Mouse (Mus musculus): ENCODE results near the gene Baz2b. TPM values are rescaled to one million over a fixed set of nuclear protein-coding genes. Genes with fewer than 3 reads are reported as not detected.

Gene Baz2b
- polyA plus RNA-seq, 1 experiment from 2014 or later: 108 TPM

DNA sequence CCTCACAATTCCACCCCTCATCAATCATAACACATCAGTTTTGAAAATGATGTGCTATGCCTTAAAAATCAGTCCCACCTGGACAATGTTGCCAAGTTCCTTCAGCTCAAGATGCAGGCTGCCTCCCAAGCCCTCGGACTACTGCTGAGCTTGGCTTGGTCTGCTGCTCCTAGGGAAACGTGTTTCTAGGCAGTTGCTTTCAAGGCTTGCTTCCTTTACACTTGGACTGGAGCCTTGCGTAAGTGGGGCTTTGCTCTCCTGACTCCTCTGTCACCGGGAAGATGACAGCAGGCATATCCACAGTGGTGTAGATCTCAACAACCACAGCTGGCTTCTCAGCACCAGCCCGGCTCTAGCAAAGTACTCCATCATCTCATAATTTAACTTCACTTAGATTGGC lies 138.7 kb downstream of the Baz2b start:
- H3K9ac ChIP-seq (ENCODE audit: low read depth, low read length): no peak overlapping the region
- H3K27ac ChIP-seq (ENCODE audit: low read depth, low read length): no peak overlapping the region
- no peaks in the 10 kb centered on the region for H3K36me3 ChIP-seq (ENCODE audit: control insufficient read depth, insufficient read depth, low read length)
- H3K9me3 ChIP-seq (ENCODE audit: control insufficient read depth, low read length): no peaks in the 10 kb centered on the region
- DNase-seq (ENCODE audit: low spot score) (no peak), ATAC-seq (ENCODE audit: low FRiP score) (no peak)
- H3K4me2 ChIP-seq (replicated peaks; ENCODE audit: low read depth, low read length): no peak overlapping the region
- no peak overlapping the region for H3K4me3 ChIP-seq (ENCODE audit: low read depth, low read length)
- no peaks in the 10 kb centered on the region for H3K4me1 ChIP-seq (replicated peaks; ENCODE audit: control insufficient read depth, insufficient read depth, low read length)
- WGBS: 82% methylated on average over 5 of the region's 5 CpGs
- no peaks in the 10 kb centered on the region for H3K27me3 ChIP-seq (ENCODE audit: control insufficient read depth, insufficient read depth, low read length)

DNA sequence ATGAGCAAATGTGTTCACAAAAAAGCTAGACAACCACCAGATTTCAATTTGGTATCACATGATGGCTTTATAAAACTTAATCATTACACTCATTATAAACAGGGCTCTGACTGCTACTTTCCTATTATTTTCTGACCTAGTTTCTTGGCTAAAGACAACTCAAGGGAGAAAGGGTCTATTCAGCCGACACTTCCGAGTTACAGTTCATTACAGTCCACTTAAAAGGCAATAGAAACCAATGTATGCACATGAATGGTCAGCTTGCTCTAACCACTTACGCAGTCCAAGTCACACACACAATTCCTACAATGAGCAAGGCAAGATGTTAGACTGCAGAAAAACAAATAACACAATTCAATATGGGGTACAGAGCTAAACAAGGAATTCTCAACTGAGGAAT lies 141.2 kb downstream of the Baz2b start:
- ATAC-seq (ENCODE audit: low FRiP score): no peak
- H3K36me3 ChIP-seq (ENCODE audit: control insufficient read depth, insufficient read depth, low read length): no peaks in the 10 kb centered on the region
- DNase-seq (ENCODE audit: low spot score): no peak
- H3K9me3 ChIP-seq (ENCODE audit: control insufficient read depth, low read length): no peaks in the 10 kb centered on the region
- H3K9ac ChIP-seq (ENCODE audit: low read depth, low read length): no peak overlapping the region
- H3K27ac ChIP-seq (ENCODE audit: low read depth, low read length): no peak overlapping the region
- 73% methylated on average over 3 of the region's 3 CpGs for WGBS
- no peak overlapping the region for H3K4me2 ChIP-seq (replicated peaks; ENCODE audit: low read depth, low read length)
- no peaks in the 10 kb centered on the region for H3K4me1 ChIP-seq (replicated peaks; ENCODE audit: control insufficient read depth, insufficient read depth, low read length)
- no peaks in the 10 kb centered on the region for H3K27me3 ChIP-seq (ENCODE audit: control insufficient read depth, insufficient read depth, low read length)
- H3K4me3 ChIP-seq (ENCODE audit: low read depth, low read length): no peak overlapping the region

DNA sequence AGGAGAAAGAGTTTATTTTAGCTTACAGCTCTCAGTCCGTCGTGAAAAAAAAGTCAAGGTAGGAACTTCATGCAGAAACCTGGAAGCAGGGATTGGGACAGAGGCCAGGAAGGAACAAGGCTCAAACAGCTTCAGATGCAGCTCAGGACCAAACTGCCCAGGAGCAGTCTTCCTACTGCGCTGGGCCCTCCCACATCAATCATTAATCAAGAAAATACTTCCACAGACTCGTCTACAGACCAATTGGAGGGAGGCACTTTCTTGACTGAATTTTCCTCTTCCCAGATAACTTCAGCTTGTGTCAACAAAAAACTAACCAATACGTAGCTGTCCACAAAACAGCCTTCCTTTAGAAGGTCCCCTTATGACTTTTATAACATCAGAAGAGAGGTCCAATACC lies 144.2 kb downstream of the Baz2b start:
- Histone ChIP-seq H3K4me2 (replicated peaks; ENCODE audit: low read depth, low read length) (no peak overlapping the region), H3K27me3 (ENCODE audit: control insufficient read depth, insufficient read depth, low read length) (no peaks in the 10 kb centered on the region), H3K9ac (ENCODE audit: low read depth, low read length) (no peak overlapping the region), H3K4me1 (replicated peaks; ENCODE audit: control insufficient read depth, insufficient read depth, low read length) (no peaks in the 10 kb centered on the region), H3K36me3 (ENCODE audit: control insufficient read depth, insufficient read depth, low read length) (no peaks in the 10 kb centered on the region), H3K27ac (ENCODE audit: low read depth, low read length) (no peak overlapping the region), H3K4me3 (ENCODE audit: low read depth, low read length) (no peak overlapping the region), H3K9me3 (ENCODE audit: control insufficient read depth, low read length) (no peaks in the 10 kb centered on the region)
- no peak for DNase-seq (ENCODE audit: low spot score)
- no peak for ATAC-seq (ENCODE audit: low FRiP score)
- WGBS: 91% methylated on average over 5 of the region's 5 CpGs

DNA sequence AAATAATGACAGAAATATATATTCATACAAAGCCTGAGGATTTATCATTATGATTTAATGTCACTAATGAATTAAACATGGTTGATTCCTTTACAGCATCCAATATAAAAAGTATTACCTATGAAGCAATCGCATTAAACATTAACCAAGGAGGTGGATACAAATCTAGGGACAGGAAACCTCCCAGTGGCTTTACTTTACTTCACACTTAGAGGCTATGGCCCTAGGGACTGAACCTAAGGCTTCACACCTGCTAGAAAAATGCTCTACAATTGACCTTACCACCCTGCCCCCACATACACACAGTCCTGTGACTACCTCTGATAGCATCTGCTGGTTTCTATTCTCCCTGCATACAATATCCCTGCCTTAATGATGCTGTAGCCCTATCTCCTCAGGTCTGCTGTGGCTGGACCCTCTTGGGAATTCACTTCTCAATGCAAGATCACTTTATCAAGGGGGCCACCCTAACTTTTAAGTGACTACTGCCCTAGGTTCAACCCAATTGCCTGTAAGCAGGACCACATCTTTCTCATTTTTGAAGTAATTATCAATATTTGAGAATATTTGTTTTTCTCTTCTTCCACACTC lies 149.4 kb downstream of the Baz2b start:
- Histone ChIP-seq H3K9ac (ENCODE audit: low read depth, low read length) (no peak overlapping the region), H3K4me3 (ENCODE audit: low read depth, low read length) (no peak overlapping the region), H3K9me3 (ENCODE audit: control insufficient read depth, low read length) (no peaks in the 10 kb centered on the region), H3K27me3 (ENCODE audit: control insufficient read depth, insufficient read depth, low read length) (no peaks in the 10 kb centered on the region), H3K4me1 (replicated peaks; ENCODE audit: control insufficient read depth, insufficient read depth, low read length) (no peaks in the 10 kb centered on the region), H3K4me2 (replicated peaks; ENCODE audit: low read depth, low read length) (no peak overlapping the region), H3K27ac (ENCODE audit: low read depth, low read length) (no peak overlapping the region), H3K36me3 (ENCODE audit: control insufficient read depth, insufficient read depth, low read length) (no peaks in the 10 kb centered on the region)
- DNase-seq (ENCODE audit: low spot score): no peak
- 91% methylated on average over 1 of the region's 1 CpGs for WGBS
- no peak for ATAC-seq (ENCODE audit: low FRiP score)

DNA sequence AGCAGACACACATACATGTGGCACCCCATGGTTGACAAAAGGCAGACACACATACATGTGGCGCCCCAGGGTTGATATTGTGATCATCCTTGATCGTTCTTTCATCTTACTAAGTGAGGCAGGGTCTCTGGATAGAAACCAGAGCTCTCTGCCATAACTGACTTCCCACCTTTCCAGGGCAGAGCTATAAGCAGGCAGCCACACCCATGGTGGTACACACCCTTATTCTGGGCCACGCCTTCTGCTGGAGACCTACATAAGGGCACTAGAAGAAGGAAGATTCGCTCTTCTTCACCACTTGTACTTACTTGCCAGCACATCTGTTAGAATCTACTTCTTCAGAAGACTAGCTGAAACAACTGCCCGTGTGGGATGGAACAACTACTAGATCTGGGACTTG lies 150.3 kb downstream of the Baz2b start:
- Histone ChIP-seq H3K9me3 (ENCODE audit: control insufficient read depth, low read length) (no peaks in the 10 kb centered on the region), H3K27me3 (ENCODE audit: control insufficient read depth, insufficient read depth, low read length) (no peaks in the 10 kb centered on the region), H3K27ac (ENCODE audit: low read depth, low read length) (no peak overlapping the region), H3K36me3 (ENCODE audit: control insufficient read depth, insufficient read depth, low read length) (no peaks in the 10 kb centered on the region), H3K4me2 (replicated peaks; ENCODE audit: low read depth, low read length) (no peak overlapping the region), H3K9ac (ENCODE audit: low read depth, low read length) (no peak overlapping the region), H3K4me3 (ENCODE audit: low read depth, low read length) (no peak overlapping the region), H3K4me1 (replicated peaks; ENCODE audit: control insufficient read depth, insufficient read depth, low read length) (no peaks in the 10 kb centered on the region)
- ATAC-seq (ENCODE audit: low FRiP score) (no peak), DNase-seq (ENCODE audit: low spot score) (no peak)
- 90% methylated on average over 5 of the region's 5 CpGs for WGBS

DNA sequence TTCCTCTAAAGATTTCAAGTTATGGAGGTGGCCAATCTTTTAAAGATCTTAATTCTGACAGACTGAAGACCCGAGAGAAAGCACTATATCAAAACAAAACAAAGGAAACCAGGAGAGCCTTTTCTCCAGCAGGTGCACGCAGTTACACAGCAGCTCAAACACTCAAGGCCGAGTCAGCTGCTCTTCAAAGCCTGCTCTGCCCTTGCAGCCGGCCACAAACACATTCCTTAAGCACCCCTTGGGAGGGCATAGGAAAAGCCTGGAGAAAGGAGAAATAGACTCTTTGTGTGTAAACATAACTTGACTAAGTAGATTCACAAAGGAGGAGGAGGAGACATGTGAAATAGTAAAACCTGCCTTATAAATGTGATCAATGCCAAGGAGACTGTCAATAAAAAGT lies 153.6 kb downstream of the Baz2b start:
- WGBS: 30% methylated on average over 4 of the region's 4 CpGs
- Histone ChIP-seq H3K9me3 (ENCODE audit: control insufficient read depth, low read length) (no peaks in the 10 kb centered on the region), H3K4me1 (replicated peaks; ENCODE audit: control insufficient read depth, insufficient read depth, low read length) (no peaks in the 10 kb centered on the region), H3K36me3 (ENCODE audit: control insufficient read depth, insufficient read depth, low read length) (no peaks in the 10 kb centered on the region), H3K4me3 (ENCODE audit: low read depth, low read length) (no peak overlapping the region), H3K9ac (ENCODE audit: low read depth, low read length) (no peak overlapping the region), H3K27me3 (ENCODE audit: control insufficient read depth, insufficient read depth, low read length) (no peaks in the 10 kb centered on the region), H3K4me2 (replicated peaks; ENCODE audit: low read depth, low read length) (no peak overlapping the region), H3K27ac (ENCODE audit: low read depth, low read length) (no peak overlapping the region)
- no peak for ATAC-seq (ENCODE audit: low FRiP score)
- no peak for DNase-seq (ENCODE audit: low spot score)

DNA sequence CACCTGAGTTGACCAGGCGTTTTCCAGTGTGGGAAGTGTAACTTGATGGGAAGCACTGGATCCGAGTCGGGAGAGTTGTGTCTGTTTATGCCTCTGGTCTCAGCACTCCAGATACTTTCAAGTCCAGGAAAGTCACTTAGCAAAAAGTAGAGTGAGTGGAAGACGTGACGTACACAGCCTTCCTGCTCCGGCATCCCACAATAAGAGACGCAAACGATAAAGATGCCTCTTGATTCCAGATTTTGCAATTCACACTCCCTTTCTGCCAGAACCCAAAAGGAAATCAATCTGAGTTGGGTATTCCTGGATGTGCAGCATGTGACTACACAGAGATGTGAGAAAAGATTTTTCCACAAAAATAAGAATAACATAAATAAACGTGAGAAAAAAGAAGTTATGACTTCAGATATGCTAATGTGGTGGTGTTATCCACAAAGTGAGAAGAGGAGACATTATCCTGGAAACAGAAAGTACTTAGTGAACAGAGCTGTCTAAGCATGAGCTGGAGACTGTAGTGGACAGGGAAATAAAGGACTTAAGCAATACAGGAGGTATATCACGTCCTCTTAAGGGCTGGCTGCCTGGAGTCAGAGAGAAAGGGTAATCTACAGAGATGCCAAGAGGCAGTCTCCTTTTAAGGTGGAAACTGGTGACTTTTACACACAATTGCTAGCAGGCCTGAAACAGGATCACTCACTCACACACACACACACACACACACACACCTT lies 154.7 kb downstream of the Baz2b start:
- Histone ChIP-seq H3K27ac (ENCODE audit: low read depth, low read length) (no peak overlapping the region), H3K36me3 (ENCODE audit: control insufficient read depth, insufficient read depth, low read length) (no peaks in the 10 kb centered on the region), H3K4me3 (ENCODE audit: low read depth, low read length) (no peak overlapping the region), H3K4me1 (replicated peaks; ENCODE audit: control insufficient read depth, insufficient read depth, low read length) (no peaks in the 10 kb centered on the region), H3K27me3 (ENCODE audit: control insufficient read depth, insufficient read depth, low read length) (no peaks in the 10 kb centered on the region), H3K9ac (ENCODE audit: low read depth, low read length) (no peak overlapping the region), H3K4me2 (replicated peaks; ENCODE audit: low read depth, low read length) (no peak overlapping the region), H3K9me3 (ENCODE audit: control insufficient read depth, low read length) (no peaks in the 10 kb centered on the region)
- no peak for ATAC-seq (ENCODE audit: low FRiP score)
- WGBS: 86% methylated on average over 10 of the region's 10 CpGs
- no peak for DNase-seq (ENCODE audit: low spot score)

DNA sequence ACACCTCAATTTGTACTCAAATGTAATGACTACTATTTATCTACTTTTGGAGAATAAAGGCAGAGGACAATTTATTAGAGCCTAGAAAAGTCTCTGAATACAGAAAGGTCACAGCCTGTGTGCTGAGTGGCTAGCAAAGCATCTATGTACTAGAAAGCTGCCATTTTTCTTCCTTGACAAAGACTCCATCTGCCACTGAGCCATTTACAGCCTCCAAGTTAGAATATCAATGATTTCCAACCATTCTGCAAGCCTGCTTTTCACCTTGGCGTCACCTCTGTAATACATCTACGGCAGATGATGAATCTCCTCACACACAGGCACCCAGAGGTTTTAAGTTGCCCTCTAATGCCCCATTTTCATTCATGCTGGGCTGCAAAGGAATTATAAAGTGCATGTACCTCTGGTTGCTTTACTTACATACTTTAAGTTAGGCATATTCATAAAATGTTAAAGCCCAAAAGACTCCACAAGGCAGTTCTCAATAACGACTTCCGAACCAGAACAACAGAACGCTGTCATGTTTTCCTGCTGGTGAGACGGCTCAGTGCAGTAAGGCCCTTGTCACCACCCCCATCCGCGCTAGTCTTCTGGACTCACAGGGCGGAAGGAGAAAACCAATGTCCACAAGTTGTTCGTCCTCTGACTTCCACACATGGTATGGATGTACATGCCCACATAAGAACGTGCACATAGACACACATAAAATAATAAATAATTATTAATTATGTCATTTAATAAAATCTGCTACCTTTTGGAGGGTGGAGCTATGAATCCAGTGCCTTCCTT lies 156.2 kb downstream of the Baz2b start:
- H3K27ac ChIP-seq (ENCODE audit: low read depth, low read length): peak overlapping the region; percentile 67
- peak; percentile 65; the same call in 1 of the 2 replicates for ATAC-seq (ENCODE audit: low FRiP score)
- WGBS: 66% methylated on average over 11 of the region's 11 CpGs
- no peak for DNase-seq (ENCODE audit: low spot score)
- H3K4me3 ChIP-seq (ENCODE audit: low read depth, low read length): no peak overlapping the region
- H3K9ac ChIP-seq (ENCODE audit: low read depth, low read length): no peak overlapping the region
- H3K4me1 ChIP-seq (replicated peaks; ENCODE audit: control insufficient read depth, insufficient read depth, low read length): no peaks in the 10 kb centered on the region
- H3K4me2 ChIP-seq (replicated peaks; ENCODE audit: low read depth, low read length): no peak overlapping the region
- no peaks in the 10 kb centered on the region for H3K27me3 ChIP-seq (ENCODE audit: control insufficient read depth, insufficient read depth, low read length)
- H3K36me3 ChIP-seq (ENCODE audit: control insufficient read depth, insufficient read depth, low read length): no peaks in the 10 kb centered on the region
- no peaks in the 10 kb centered on the region for H3K9me3 ChIP-seq (ENCODE audit: control insufficient read depth, low read length)
